Mouse (Mus musculus) embryonic facial prominence, embryonic 12.5 days (tissue): ENCODE measurements around the gene Lins1. TPM values are rescaled to one million over a fixed set of nuclear protein-coding genes. Genes with fewer than 3 reads are reported as not detected.

Source experiments
- ATAC-seq: fragments of 200-750 bp; cut with Nextera tagmentation; 2 replicates; pipeline ENCODE4 v1.8.0; 2017; ENCODE audit not compliant: insufficient number of reproducible peaks, insufficient read depth, low FRiP score, low TSS enrichment
- H3K27ac ChIP-seq: fragments of 300-500 bp; sonication (generic); 2 replicates; pipeline ENCODE4 v1.5.1; 2016; ENCODE audit warnings: mild to moderate bottlenecking
- H3K27me3 ChIP-seq: fragments of 300-500 bp; sonication (generic); 2 replicates; pipeline ENCODE4 v1.6.1; 2016; ENCODE audit warnings: mild to moderate bottlenecking, moderate library complexity
- H3K36me3 ChIP-seq: fragments of 300-500 bp; sonication (generic); 2 replicates; pipeline ENCODE4 v1.6.1; 2016; ENCODE audit warnings: mild to moderate bottlenecking
- H3K4me1 ChIP-seq: fragments of 300-500 bp; sonication (generic); 2 replicates; pipeline ENCODE4 v1.6.1; 2016
- H3K4me2 ChIP-seq: fragments of 300-500 bp; sonication (generic); replicated peaks from 2 replicates; pipeline ENCODE4 v1.6.1; 2016; ENCODE audit warnings: mild to moderate bottlenecking, moderate library complexity
- H3K4me3 ChIP-seq: fragments of 300-500 bp; sonication (generic); 2 replicates; pipeline ENCODE4 v1.5.1; 2016; ENCODE audit warnings: mild to moderate bottlenecking
- H3K9ac ChIP-seq: fragments of 300-500 bp; sonication (generic); 2 replicates; pipeline ENCODE4 v1.6.1; 2016; ENCODE audit warnings: mild to moderate bottlenecking, moderate library complexity
- H3K9me3 ChIP-seq: fragments of 300-500 bp; sonication (generic); 2 replicates; pipeline ENCODE4 v1.6.1; 2016; ENCODE audit warnings: mild to moderate bottlenecking, moderate library complexity
- WGBS: fragments of 180-500 bp; shearing (Covaris S2); methylation state at CpG from one replicate; pipeline ENCODE4 v1.1.7; 2016; 5-methylcytosine and 5-hydroxymethylcytosine counted together
- polyA plus RNA-seq: library from polyadenylated mRNA; unstranded; fragments of >200 nt; fragmentation: Nextera tagmentation; extraction: Ambion mirVana; gene quantifications from 2 replicates; pipeline ENCODE4 v1.2.1, GENCODE M21; 2016

Lins1 gene
- polyA plus RNA-seq, 1 experiment from 2014 or later = 27.8 TPM

GRCm38 (mm10) chr7:66675800-66676199, 13.9 kb upstream of the Lins1 start:
- no peak overlapping the region for H3K4me3 ChIP-seq
- ATAC-seq = no peak
- no peaks in the 10 kb centered on the region for H3K4me1 ChIP-seq
- H3K27me3 ChIP-seq = no peaks in the 10 kb centered on the region
- no peaks in the 10 kb centered on the region for H3K9me3 ChIP-seq
- no peak overlapping the region for H3K27ac ChIP-seq
- H3K36me3 ChIP-seq = peaks cover 82% of the 10 kb centered on the region
- H3K4me2 ChIP-seq = no peak overlapping the region
- 91% methylated on average over 2 of the region's 2 CpGs for WGBS
- H3K9ac ChIP-seq = no peak overlapping the region

DNA sequence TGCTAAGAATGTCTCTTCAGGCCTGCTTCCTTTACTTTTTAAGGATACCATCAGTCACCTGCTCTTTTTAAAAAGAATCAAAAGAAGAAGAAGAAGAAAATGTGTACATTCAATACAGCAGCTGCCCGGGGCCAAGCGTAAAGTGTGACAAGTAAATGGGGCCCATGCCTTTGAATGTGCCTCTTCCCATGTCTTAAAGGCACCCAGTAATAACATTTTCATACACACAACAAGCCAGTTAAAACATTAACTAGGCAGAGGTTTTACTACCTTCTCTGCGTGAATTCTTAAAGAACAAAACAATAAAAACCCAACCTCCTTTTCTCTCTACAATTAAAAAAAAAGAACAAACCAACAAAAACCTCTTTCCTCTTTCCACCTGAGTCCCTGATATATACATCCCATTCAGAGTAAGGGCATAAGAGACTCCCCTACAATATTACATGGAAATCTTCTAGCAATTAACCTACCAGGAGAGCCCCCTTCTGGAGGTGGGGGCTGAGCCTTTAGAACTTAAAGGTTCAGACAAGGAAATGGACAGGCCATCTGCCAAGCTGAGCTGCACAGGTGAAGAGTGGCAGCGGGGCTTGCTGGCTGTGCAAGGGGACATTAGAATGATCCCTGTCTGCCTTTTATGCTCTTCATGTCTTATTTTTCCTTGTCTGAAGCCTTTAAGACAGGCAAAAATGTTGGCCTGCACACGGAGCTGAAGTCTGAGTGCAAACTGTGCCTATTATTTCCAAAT, 7.4 kb upstream of the Lins1 start:
- H3K9ac ChIP-seq = no peak overlapping the region
- ATAC-seq = no peak
- H3K9me3 ChIP-seq = no peaks in the 10 kb centered on the region
- 94% methylated on average over 5 of the region's 5 CpGs for WGBS
- H3K4me1 ChIP-seq = no peaks in the 10 kb centered on the region
- no peaks in the 10 kb centered on the region for H3K27me3 ChIP-seq
- no peak overlapping the region for H3K4me3 ChIP-seq
- peaks cover 47% of the 10 kb centered on the region for H3K36me3 ChIP-seq
- no peak overlapping the region for H3K27ac ChIP-seq
- H3K4me2 ChIP-seq = no peak overlapping the region

DNA sequence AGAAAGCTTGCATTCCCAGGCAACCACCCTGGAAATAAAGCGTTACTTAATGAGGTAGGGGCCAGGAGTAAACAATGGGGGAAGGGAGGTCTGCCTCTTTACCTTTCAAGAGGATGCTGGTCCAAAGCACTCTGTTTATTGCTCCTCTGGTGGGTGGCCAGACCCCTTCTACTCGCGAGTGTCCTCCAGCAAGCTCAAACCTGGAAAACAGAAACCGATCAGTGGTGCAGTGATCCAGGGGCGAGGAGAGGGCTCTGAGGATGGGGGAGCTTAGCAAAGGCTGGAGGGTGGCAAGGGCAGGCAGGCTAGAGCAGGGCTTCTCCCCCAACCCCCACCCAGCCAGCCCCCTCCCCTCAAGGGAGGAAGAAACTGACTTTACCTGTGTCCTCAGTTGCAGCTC, 968 bp upstream of the Lins1 start:
- no peak for ATAC-seq
- Histone ChIP-seq H3K4me1 (peaks cover 10% of the 10 kb centered on the region), H3K27ac (peak overlapping the region; percentile 46; the same call in 1 of the 2 replicates), H3K9me3 (no peaks in the 10 kb centered on the region), H3K36me3 (0 out of 2 replicates have a peak, but pooled peaks cover 3% of the 10 kb centered on the region), H3K27me3 (no peaks in the 10 kb centered on the region), H3K4me3 (peak overlapping the region; percentile 82), H3K4me2 (peak overlapping the region; percentile 91), H3K9ac (peak overlapping the region; percentile 88)
- under 1% methylated on average over 5 of the region's 5 CpGs for WGBS

DNA sequence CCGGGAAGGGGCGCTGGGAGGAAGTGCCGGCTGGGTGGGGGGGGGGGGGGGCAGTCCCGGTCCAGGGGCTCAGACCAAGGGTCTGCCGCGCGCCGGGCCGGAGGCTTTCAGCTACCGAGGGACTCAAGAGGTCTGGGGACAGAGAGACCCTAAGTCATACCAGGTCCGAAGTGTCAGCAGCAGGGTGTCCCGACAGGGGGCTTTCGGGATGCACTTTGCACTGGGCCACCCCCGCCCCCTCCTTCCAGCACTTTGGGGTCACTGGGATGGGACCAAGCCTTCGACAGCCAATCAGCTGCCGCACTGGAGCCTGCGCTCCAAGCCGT, 432 bp upstream of the Lins1 start, which contains the start of gene Asb7:
Gene Asb7 (minus strand): TSS at position 303 of the 326 bp plus-strand sequence.
- Histone ChIP-seq H3K9ac (peak within 1 kb of the TSS; percentile 88), H3K9me3 (no peaks in the 10 kb centered on the region), H3K4me3 (peak within 1 kb of the TSS; percentile 82), H3K27ac (peak within 1 kb of the TSS; percentile 78), H3K36me3 (no peaks in the 10 kb centered on the region), H3K4me1 (peaks cover 10% of the 10 kb centered on the region), H3K27me3 (no peaks in the 10 kb centered on the region), H3K4me2 (peak within 1 kb of the TSS; percentile 91)
- ATAC-seq = peak; percentile 42; the same call in 1 of the 2 replicates
- WGBS = 0% methylated on average over 18 of the region's 18 CpGs

GRCm38 (mm10) chr7:66694467-66694866, 4.8 kb downstream of the Lins1 start:
- no peak for ATAC-seq
- WGBS = 76% methylated on average over 7 of the region's 7 CpGs
- no peak overlapping the region for H3K4me2 ChIP-seq
- no peak overlapping the region for H3K4me3 ChIP-seq
- H3K27me3 ChIP-seq = no peaks in the 10 kb centered on the region
- no peak overlapping the region for H3K27ac ChIP-seq
- no peaks in the 10 kb centered on the region for H3K9me3 ChIP-seq
- peaks cover 15% of the 10 kb centered on the region for H3K36me3 ChIP-seq
- no peak overlapping the region for H3K9ac ChIP-seq
- H3K4me1 ChIP-seq = no peaks in the 10 kb centered on the region; the same call in 1 of the 2 replicates

GRCm38 (mm10) chr7:66702721-66703120, 13.0 kb downstream of the Lins1 start:
- Histone ChIP-seq H3K9ac (no peak overlapping the region), H3K9me3 (no peaks in the 10 kb centered on the region), H3K27me3 (no peaks in the 10 kb centered on the region), H3K4me1 (no peaks in the 10 kb centered on the region), H3K4me2 (no peak overlapping the region), H3K36me3 (peaks cover 51% of the 10 kb centered on the region), H3K27ac (no peak overlapping the region), H3K4me3 (no peak overlapping the region)
- ATAC-seq = no peak
- WGBS = 87% methylated on average over 7 of the region's 7 CpGs

GRCm38 (mm10) chr7:66704631-66705030, 14.9 kb downstream of the Lins1 start:
- Histone ChIP-seq H3K27me3 (no peaks in the 10 kb centered on the region), H3K4me1 (no peaks in the 10 kb centered on the region), H3K4me2 (no peak overlapping the region), H3K4me3 (no peak overlapping the region), H3K27ac (no peak overlapping the region), H3K36me3 (peaks cover 53% of the 10 kb centered on the region), H3K9ac (no peak overlapping the region), H3K9me3 (no peaks in the 10 kb centered on the region)
- 89% methylated on average over 3 of the region's 3 CpGs for WGBS
- no peak for ATAC-seq

- WGBS = 61% methylated on average over 2 of the region's 2 CpGs
- Histone ChIP-seq H3K9me3 (no peaks in the 10 kb centered on the region), H3K36me3 (peaks cover 54% of the 10 kb centered on the region), H3K4me3 (no peak overlapping the region), H3K27me3 (no peaks in the 10 kb centered on the region), H3K9ac (no peak overlapping the region), H3K27ac (no peak overlapping the region), H3K4me1 (no peaks in the 10 kb centered on the region), H3K4me2 (no peak overlapping the region)
- ATAC-seq = no peak
Observed at GRCm38 (mm10) chr7:66711166-66711565, 21.5 kb downstream of the Lins1 start.

GRCm38 (mm10) chr7:66724514-66724913, 34.8 kb downstream of the Lins1 start:
- no peak for ATAC-seq

DNA sequence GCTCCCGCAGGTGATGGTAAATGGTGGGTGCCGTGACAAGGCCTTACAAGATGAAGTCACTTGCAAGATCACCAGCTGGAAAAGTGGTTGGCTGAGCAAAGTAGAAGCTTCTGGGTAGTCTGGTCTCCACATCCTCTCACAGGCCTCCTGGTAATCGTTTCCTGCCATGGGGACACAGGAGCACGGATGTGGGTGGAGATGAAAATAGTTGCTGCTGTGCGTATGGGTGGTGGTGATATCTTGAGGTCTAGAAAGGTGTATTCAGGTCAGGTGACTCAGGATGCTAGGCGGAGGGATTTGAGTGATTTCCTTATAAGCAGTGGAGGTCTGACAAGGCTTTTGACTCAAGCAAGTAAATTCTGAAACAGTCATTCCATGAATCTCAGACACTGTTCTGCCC, 35.3 kb downstream of the Lins1 start:
- ATAC-seq = no peak

More at GRCm38 (mm10) chr7:66724514-66724913, 34.8 kb downstream of the Lins1 start:
- Histone ChIP-seq H3K9ac (no peak overlapping the region), H3K9me3 (no peaks in the 10 kb centered on the region), H3K27me3 (no peaks in the 10 kb centered on the region), H3K27ac (no peak overlapping the region), H3K4me2 (no peak overlapping the region), H3K4me1 (no peaks in the 10 kb centered on the region), H3K4me3 (no peak overlapping the region), H3K36me3 (peaks cover 9% of the 10 kb centered on the region)
- WGBS = 83% methylated on average over 4 of the region's 4 CpGs

DNA sequence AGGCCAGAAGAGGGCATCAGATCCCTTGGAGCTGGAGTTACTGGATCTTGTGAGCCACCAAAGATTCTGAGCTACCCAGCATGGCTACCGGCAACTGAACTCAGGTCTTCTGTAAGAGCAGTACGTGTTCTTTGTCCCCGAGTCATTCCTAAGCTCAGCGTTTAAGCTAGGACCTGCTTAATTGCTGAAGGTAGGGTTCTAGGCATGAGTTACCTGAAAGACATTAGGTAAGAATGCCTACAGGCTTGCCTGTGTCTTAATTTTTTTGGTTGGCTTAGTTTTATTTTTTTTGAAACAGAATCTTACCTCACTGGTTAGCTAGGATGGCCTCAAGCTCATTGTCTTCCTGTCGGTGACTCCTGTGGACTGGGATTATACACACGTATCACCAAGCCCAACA, 38.4 kb downstream of the Lins1 start:
- H3K27ac ChIP-seq = no peak overlapping the region
- 86% methylated on average over 6 of the region's 6 CpGs for WGBS
- H3K36me3 ChIP-seq = no peaks in the 10 kb centered on the region
- H3K9me3 ChIP-seq = no peaks in the 10 kb centered on the region
- ATAC-seq = no peak
- H3K4me1 ChIP-seq = no peaks in the 10 kb centered on the region
- no peak overlapping the region for H3K9ac ChIP-seq
- H3K4me3 ChIP-seq = no peak overlapping the region
- H3K4me2 ChIP-seq = no peak overlapping the region
- no peaks in the 10 kb centered on the region for H3K27me3 ChIP-seq

More for the DNA sequence above, 35.3 kb downstream of the Lins1 start:
- no peaks in the 10 kb centered on the region for H3K9me3 ChIP-seq
- no peaks in the 10 kb centered on the region for H3K4me1 ChIP-seq
- no peak overlapping the region for H3K4me3 ChIP-seq
- WGBS = 83% methylated on average over 6 of the region's 6 CpGs
- H3K27me3 ChIP-seq = no peaks in the 10 kb centered on the region
- peaks cover 9% of the 10 kb centered on the region for H3K36me3 ChIP-seq
- H3K27ac ChIP-seq = no peak overlapping the region
- H3K4me2 ChIP-seq = no peak overlapping the region
- no peak overlapping the region for H3K9ac ChIP-seq

DNA sequence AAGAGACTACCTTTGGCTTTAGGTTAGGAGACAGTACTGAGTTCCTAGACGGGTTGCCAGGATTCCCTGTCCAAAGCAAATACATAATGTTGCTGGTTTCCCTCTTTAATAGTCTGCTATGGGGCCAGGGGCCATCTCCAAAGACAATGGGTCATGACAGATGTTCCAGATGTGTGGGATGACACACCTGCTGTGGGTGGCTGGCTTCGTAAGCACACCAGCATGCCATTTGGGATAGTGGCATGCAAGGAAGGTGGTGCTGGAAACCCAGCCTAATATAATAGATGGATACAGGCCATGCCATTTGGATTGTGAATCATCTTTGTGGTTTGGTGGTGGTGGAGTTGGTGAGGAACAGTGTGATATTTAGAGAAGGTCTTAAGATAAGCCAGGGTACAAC, 39.5 kb downstream of the Lins1 start:
- Histone ChIP-seq H3K4me1 (no peaks in the 10 kb centered on the region), H3K36me3 (no peaks in the 10 kb centered on the region), H3K9me3 (no peaks in the 10 kb centered on the region), H3K4me2 (no peak overlapping the region), H3K9ac (no peak overlapping the region), H3K27ac (no peak overlapping the region), H3K4me3 (no peak overlapping the region), H3K27me3 (no peaks in the 10 kb centered on the region)
- WGBS = 84% methylated on average over 2 of the region's 2 CpGs
- ATAC-seq = no peak
